Mouse (Mus musculus): Measurements from ENCODE around the gene Slc25a22.

DNA sequence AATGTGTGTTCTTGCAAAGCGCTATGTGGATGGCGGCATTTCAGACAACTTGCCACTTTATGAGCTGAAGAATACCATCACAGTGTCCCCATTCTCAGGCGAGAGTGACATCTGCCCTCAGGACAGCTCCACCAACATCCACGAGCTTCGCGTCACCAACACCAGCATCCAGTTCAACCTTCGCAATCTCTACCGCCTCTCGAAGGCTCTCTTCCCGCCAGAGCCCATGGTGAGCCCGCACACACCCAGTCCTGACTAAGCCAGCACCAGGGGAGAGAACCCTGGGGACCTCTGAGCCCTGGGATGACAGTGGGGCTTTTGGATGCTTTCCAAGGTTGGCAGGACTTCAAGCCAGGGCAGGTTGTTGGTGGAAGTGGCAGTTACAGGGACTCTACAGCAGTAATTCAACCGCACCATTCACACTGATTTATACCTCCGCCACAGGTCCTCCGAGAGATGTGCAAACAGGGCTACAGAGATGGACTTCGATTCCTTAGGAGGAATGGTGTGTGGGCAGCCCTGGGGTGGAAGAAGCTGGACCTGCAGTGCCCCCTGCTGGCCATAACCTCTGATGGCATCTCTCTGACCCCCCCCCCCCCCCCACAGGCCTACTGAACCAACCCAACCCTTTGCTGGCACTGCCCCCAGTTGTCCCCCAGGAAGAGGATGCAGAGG is 20.4 kb upstream of the Slc25a22 start:
- TF ChIP-seq CTCF (conservative IDR thresholded peaks at IDR 0.05; ENCODE audit: insufficient read depth, insufficient read length, low read depth, low read length) (peak; percentile 63), POLR2A (IDR thresholded peaks at IDR 0.05; ENCODE audit: low read depth, low read length) (no peak)

All from kidney, adult 2 months (tissue).